Mouse (Mus musculus): ENCODE results near the gene Ubald1.

DNA sequence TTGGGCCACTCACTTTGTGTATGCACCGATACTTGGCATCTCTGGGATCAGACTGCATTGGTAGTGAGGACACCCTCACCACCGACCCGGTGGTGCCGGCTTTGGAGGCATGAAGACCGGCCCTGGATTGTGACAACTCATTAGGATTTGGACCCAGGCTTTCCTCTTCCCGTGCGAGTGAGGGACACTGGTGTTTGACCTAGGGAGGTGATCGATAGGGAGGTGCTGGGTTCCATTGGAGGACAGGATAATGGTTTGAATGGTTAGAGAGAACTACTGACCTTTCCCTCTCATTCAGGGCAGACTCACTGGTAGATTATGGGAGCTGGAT lies 6.5 kb upstream of the Ubald1 start:
- TF ChIP-seq CTCF (IDR thresholded peaks at IDR 0.05; ENCODE audit: borderline replicate concordance, insufficient read depth, low read length) = no peak
- no peak for TF ChIP-seq POLR2A (IDR thresholded peaks at IDR 0.05; ENCODE audit: low read depth, low read length)
